Mouse (Mus musculus) G1E (cell line): ENCODE measurements around the gene Ntn1.

Experiments used
- CTCF ChIP-seq: IDR thresholded peaks from 2 replicates; pipeline ENCODE4 v1.5.1; 2012; ENCODE audit warnings: low read depth, low read length, inconsistent platforms, mixed read lengths
- GATA1 ChIP-seq: IDR thresholded peaks from 2 replicates; pipeline ENCODE4 v1.6.1; 2012; ENCODE audit warnings: borderline replicate concordance, low read length, inconsistent platforms, mixed read lengths
- GATA2 ChIP-seq: IDR thresholded peaks from 2 replicates; pipeline ENCODE4 v1.6.1; 2012; ENCODE audit warnings: low read depth, low read length, inconsistent platforms, borderline replicate concordance
- POLR2AphosphoS5 ChIP-seq: IDR thresholded peaks from 2 replicates; pipeline ENCODE4 v1.6.1; 2012; ENCODE audit warnings: low read depth, low read length, inconsistent platforms; ENCODE audit not compliant: insufficient replicate concordance
- TAL1 ChIP-seq: conservative IDR thresholded peaks from 2 replicates; pipeline ENCODE4 v1.6.1; 2012; ENCODE audit warnings: low read depth, low read length, inconsistent platforms, mixed read lengths

- TF ChIP-seq TAL1 (no peak), GATA1 (no peak), CTCF (no peak), GATA2 (no peak), POLR2AphosphoS5 (no peak)
Measured at GRCm38 (mm10) chr11:68210714-68211113, 189.9 kb downstream of the Ntn1 start.
